Mouse (Mus musculus): ENCODE measurements around the gene Olfr583. TPM values are rescaled to one million over a fixed set of nuclear protein-coding genes. Genes with fewer than 3 reads are reported as not detected.

Olfr583 gene
- not detected in 2 replicates for polyA plus RNA-seq (2012; rRNA removed)

GRCm38 (mm10) chr7:103051000-103051399, at the start of gene Olfr583:
Gene Olfr583 (plus strand): TSS chr7:103051300.

GRCm38 (mm10) chr7:103037724-103038123, 13.4 kb upstream of the Olfr583 start, which contains the start of gene Olfr582:
Gene Olfr582 (plus strand): TSS chr7:103038024.

GRCm38 (mm10) chr7:103081585-103081984, 30.5 kb downstream of the Olfr583 start, which contains the start of gene Olfr584:
Gene Olfr584 (plus strand): TSS chr7:103081885.

GRCm38 (mm10) chr7:103097420-103097819, 46.3 kb downstream of the Olfr583 start, which contains the start of gene Olfr585:
Gene Olfr585 (plus strand): TSS chr7:103097720.

Other genes starting within 250 kb of the Olfr583 start
- gene Olfr564, start 247.8 kb upstream of the Olfr583 start, polyA plus RNA-seq (2012; rRNA removed), result not detected in 2 replicates
- gene Olfr566, start 192.5 kb upstream of the Olfr583 start, polyA plus RNA-seq (2012; rRNA removed), result not detected in 2 replicates
- gene Olfr568, start 174.2 kb upstream of the Olfr583 start, polyA plus RNA-seq (2012; rRNA removed), result not detected in 2 replicates
- not detected in 2 replicates for gene Olfr569, start 160.4 kb upstream of the Olfr583 start, polyA plus RNA-seq (2012; rRNA removed)
- not detected in 2 replicates for gene Olfr570, start 156.7 kb upstream of the Olfr583 start, polyA plus RNA-seq (2012; rRNA removed)
- not detected in 2 replicates for gene Olfr571, start 133.8 kb upstream of the Olfr583 start, polyA plus RNA-seq (2012; rRNA removed)
- not detected in 2 replicates for gene Olfr572, start 126.9 kb upstream of the Olfr583 start, polyA plus RNA-seq (2012; rRNA removed)
- not detected in 2 replicates for gene Olfr573-ps1, start 108.7 kb upstream of the Olfr583 start, polyA plus RNA-seq (2012; rRNA removed)
- gene Olfr574, start 102.8 kb upstream of the Olfr583 start, polyA plus RNA-seq (2012; rRNA removed), result not detected in 2 replicates
- not detected in 2 replicates for gene Olfr575, start 92.5 kb upstream of the Olfr583 start, polyA plus RNA-seq (2012; rRNA removed)
- gene Olfr576, start 88.6 kb upstream of the Olfr583 start, polyA plus RNA-seq (2012; rRNA removed), result not detected in 2 replicates
- gene Olfr577, start 75.4 kb upstream of the Olfr583 start, polyA plus RNA-seq (2012; rRNA removed), result not detected in 2 replicates
- gene Olfr578, start 62.0 kb upstream of the Olfr583 start, polyA plus RNA-seq (2012; rRNA removed), result not detected in 2 replicates
- gene Olfr582, start 13.3 kb upstream of the Olfr583 start, polyA plus RNA-seq (2012; rRNA removed), result not detected in 2 replicates
- gene Olfr584, start 30.6 kb downstream of the Olfr583 start, polyA plus RNA-seq (2012; rRNA removed), result not detected in 2 replicates
- not detected in 2 replicates for gene Olfr585, start 46.4 kb downstream of the Olfr583 start, polyA plus RNA-seq (2012; rRNA removed)
- gene Olfr586, start 74.3 kb downstream of the Olfr583 start, polyA plus RNA-seq (2012; rRNA removed), result not detected in 2 replicates
- not detected in 2 replicates for gene Olfr588-ps1, start 89.6 kb downstream of the Olfr583 start, polyA plus RNA-seq (2012; rRNA removed)
- gene Olfr589, start 105.1 kb downstream of the Olfr583 start, polyA plus RNA-seq (2012; rRNA removed), result not detected in 2 replicates
- gene Olfr591, start 127.0 kb downstream of the Olfr583 start, polyA plus RNA-seq (2012; rRNA removed), result not detected in 2 replicates
- not detected in 2 replicates for gene Olfr592, start 133.5 kb downstream of the Olfr583 start, polyA plus RNA-seq (2012; rRNA removed)
- not detected in 2 replicates for gene Olfr593, start 160.6 kb downstream of the Olfr583 start, polyA plus RNA-seq (2012; rRNA removed)
- gene Olfr594, start 165.7 kb downstream of the Olfr583 start, polyA plus RNA-seq (2012; rRNA removed), result not detected in 2 replicates
- gene Usp17ld, start 201.2 kb downstream of the Olfr583 start, polyA plus RNA-seq (2012; rRNA removed), result not detected in 2 replicates

Measured in colon, adult 2 months (tissue).